Mouse (Mus musculus) MEL (cell line): ENCODE results near the gene Col8a1.

Experiments used
- CTCF ChIP-seq, 3 experiments: IDR thresholded peaks in 2 of 3; conservative IDR thresholded peaks in 1 of 3; 2 replicates each; pipeline ENCODE4 v1.5.1; 2011 to 2012; ENCODE audit warnings: low read length in 3 of 3, low read depth in 2 of 3, mild to moderate bottlenecking in 2 of 3, improper control_type of control experiment in 1 of 3, inconsistent platforms in 1 of 3, mixed read lengths in 1 of 3, moderate library complexity in 1 of 3; ENCODE audit not compliant: control insufficient read depth in 1 of 3, insufficient read depth in 1 of 3, poor library complexity in 1 of 3, severe bottlenecking in 1 of 3
- EP300 ChIP-seq, 2 experiments: IDR thresholded peaks; 2 replicates each; pipeline ENCODE4 v1.6.1; 2011; ENCODE audit warnings: improper control_type of control experiment in 2 of 2, low read length in 2 of 2, low read depth in 1 of 2, mild to moderate bottlenecking in 1 of 2
- GATA1 ChIP-seq: IDR thresholded peaks from 2 replicates; pipeline ENCODE4 v1.6.1; 2011; ENCODE audit warnings: low read depth, low read length, improper control_type of control experiment
- MAFK ChIP-seq: IDR thresholded peaks from 2 replicates; pipeline ENCODE4 v1.6.1; 2011; ENCODE audit warnings: low read depth, mild to moderate bottlenecking, low read length, improper control_type of control experiment, borderline replicate concordance
- POLR2A ChIP-seq, 2 experiments: IDR thresholded peaks; 2 replicates each; pipeline ENCODE4 v1.6.1; 2011 to 2012; ENCODE audit warnings: low read length in 2 of 2, mild to moderate bottlenecking in 2 of 2, control low read depth in 1 of 2, improper control_type of control experiment in 1 of 2, low read depth in 1 of 2, moderate library complexity in 1 of 2; ENCODE audit not compliant: control insufficient read depth in 1 of 2, insufficient read depth in 1 of 2, poor library complexity in 1 of 2
- RAD21 ChIP-seq: IDR thresholded peaks from 2 replicates; pipeline ENCODE4 v1.6.1; 2011; ENCODE audit warnings: mild to moderate bottlenecking, low read depth, low read length, improper control_type of control experiment
- SMC3 ChIP-seq: IDR thresholded peaks from 2 replicates; pipeline ENCODE4 v1.6.1; 2011; ENCODE audit warnings: low read depth, low read length, improper control_type of control experiment
- TCF12 ChIP-seq: IDR thresholded peaks from 2 replicates; pipeline ENCODE4 v1.6.1; 2014; ENCODE audit warnings: low read depth, mild to moderate bottlenecking, inconsistent platforms, low read length, improper control_type of control experiment, moderate library complexity
- UBTF ChIP-seq: IDR thresholded peaks from 2 replicates; pipeline ENCODE4 v1.6.1; 2012; ENCODE audit warnings: low read depth, mild to moderate bottlenecking, inconsistent platforms, low read length, improper control_type of control experiment, moderate library complexity, borderline replicate concordance; ENCODE audit not compliant: insufficient read depth
- USF2 ChIP-seq, 2 experiments: IDR thresholded peaks; 2 replicates each; pipeline ENCODE4 v1.6.1; 2011 to 2012; ENCODE audit warnings: improper control_type of control experiment in 2 of 2, low read length in 2 of 2, borderline replicate concordance in 1 of 2, inconsistent platforms in 1 of 2, low read depth in 1 of 2, mild to moderate bottlenecking in 1 of 2; ENCODE audit not compliant: insufficient read depth in 1 of 2
- ZC3H11A ChIP-seq: IDR thresholded peaks from 2 replicates; pipeline ENCODE4 v1.6.1; 2012; ENCODE audit warnings: low read depth, mild to moderate bottlenecking, inconsistent platforms, low read length, improper control_type of control experiment
- ZMIZ1 ChIP-seq: IDR thresholded peaks from 2 replicates; pipeline ENCODE4 v1.6.1; 2012; ENCODE audit warnings: low read depth, mild to moderate bottlenecking, inconsistent platforms, low read length, improper control_type of control experiment, moderate library complexity
- ZNF384 ChIP-seq: IDR thresholded peaks from 2 replicates; pipeline ENCODE4 v1.6.1; 2012; ENCODE audit warnings: low read depth, mild to moderate bottlenecking, inconsistent platforms, low read length, improper control_type of control experiment

DNA sequence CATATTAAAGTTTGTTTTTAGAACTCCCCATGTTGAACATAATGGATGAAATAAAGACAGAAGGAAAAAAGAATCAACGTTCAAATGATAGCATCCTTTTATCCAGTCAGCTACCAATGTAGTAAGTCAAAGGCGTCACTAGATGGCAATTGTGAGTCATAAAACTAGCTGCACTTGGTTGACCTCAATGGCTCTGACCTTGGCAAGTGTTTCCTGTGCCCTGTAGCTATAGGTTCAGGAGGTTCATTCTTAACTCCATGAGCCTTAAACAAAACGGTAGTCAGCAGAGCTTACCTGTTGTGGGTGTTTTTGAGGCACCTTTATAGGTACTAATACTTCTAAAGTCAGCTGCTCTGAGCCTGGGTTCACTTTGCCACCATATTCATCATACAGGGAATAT lies 85.2 kb downstream of the Col8a1 start:
- TF ChIP-seq CTCF (IDR thresholded peaks at IDR 0.05 in 2 of 3, conservative IDR thresholded peaks at IDR 0.05 in 1 of 3; ENCODE audit: control insufficient read depth in 1 of 3, insufficient read depth in 1 of 3, low read depth in 2 of 3, low read length in 3 of 3, poor library complexity in 1 of 3, severe bottlenecking in 1 of 3) (peak; percentile 24 to 66 (median 55); a peak in 5 of 6 replicates), GATA1 (no peak), POLR2A (IDR thresholded peaks at IDR 0.05; ENCODE audit: control insufficient read depth in 1 of 2, insufficient read depth in 1 of 2, low read depth in 1 of 2, low read length in 2 of 2, poor library complexity in 1 of 2) (no peak), SMC3 (peak; percentile 68), RAD21 (peak; percentile 71), TCF12 (no peak), UBTF (no peak), ZC3H11A (peak; percentile 31; the same call in 1 of the 2 replicates), MAFK (no peak), EP300 (IDR thresholded peaks at IDR 0.05; ENCODE audit: low read depth in 1 of 2, low read length in 2 of 2) (no peak), ZNF384 (no peak), ZMIZ1 (no peak), USF2 (IDR thresholded peaks at IDR 0.05; ENCODE audit: borderline replicate concordance in 1 of 2, insufficient read depth in 1 of 2, low read depth in 1 of 2, low read length in 2 of 2) (no peak)
